Mouse (Mus musculus): ENCODE measurements around the gene Chd1l. TPM values are rescaled to one million over a fixed set of nuclear protein-coding genes. Genes with fewer than 3 reads are reported as not detected.

The Chd1l gene
- polyA plus RNA-seq (2017; shearing (Covaris generic)), result 10 to 100 TPM; 24.9 to 38.2 TPM

DNA sequence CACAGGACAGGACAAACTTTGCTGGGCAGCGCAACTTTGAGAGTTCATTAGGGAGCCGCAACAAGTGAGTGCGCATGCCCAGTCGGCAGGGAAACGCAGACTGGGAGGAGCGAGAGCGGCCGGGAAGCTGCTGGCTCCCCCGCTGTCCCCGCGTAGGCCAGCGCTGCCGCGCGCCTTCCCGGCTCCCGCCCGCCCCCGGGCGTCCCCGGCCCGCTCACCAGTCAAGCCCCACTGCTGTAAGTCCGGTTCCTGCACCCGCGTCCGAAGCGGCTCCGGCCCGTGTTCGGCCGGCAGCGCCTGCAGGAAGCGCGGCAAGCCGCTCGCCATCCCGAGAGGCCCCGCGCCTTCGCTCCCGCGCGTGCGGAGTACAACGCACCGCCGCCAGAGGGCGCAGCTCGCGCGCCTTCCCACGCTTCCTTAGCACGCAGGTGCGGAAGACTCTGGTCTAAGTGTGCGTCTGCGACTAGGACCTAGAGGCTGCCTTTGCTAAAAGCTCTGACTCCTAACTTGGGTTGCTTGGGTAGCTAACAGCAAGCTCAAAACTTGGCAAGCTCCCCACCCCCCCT, at the start of gene Chd1l:
TSS of gene Chd1l (minus strand) at position 359 of the 566 bp plus-strand sequence.
- ATAC-seq, result peak; percentile 91

DNA sequence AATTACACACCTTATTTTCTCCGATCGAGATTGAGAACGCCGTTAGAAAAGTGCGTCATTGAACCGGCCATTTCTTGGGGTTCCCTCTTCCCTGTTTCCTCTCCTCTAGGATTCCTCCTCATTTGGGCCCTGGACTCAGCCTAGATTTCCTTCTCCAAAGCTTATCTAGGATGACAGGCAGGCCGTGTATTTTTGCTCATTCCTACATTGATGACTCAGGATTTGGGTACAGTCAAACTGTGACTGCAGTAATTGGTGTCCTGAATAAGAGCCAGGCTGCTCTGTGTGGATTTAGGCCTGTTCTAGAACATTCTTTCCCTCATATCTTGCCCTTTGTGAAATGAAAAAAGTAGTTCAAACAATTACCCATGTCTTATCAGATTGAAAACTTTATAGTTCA, 49.7 kb upstream of the Chd1l start:
- no peak for ATAC-seq

DNA sequence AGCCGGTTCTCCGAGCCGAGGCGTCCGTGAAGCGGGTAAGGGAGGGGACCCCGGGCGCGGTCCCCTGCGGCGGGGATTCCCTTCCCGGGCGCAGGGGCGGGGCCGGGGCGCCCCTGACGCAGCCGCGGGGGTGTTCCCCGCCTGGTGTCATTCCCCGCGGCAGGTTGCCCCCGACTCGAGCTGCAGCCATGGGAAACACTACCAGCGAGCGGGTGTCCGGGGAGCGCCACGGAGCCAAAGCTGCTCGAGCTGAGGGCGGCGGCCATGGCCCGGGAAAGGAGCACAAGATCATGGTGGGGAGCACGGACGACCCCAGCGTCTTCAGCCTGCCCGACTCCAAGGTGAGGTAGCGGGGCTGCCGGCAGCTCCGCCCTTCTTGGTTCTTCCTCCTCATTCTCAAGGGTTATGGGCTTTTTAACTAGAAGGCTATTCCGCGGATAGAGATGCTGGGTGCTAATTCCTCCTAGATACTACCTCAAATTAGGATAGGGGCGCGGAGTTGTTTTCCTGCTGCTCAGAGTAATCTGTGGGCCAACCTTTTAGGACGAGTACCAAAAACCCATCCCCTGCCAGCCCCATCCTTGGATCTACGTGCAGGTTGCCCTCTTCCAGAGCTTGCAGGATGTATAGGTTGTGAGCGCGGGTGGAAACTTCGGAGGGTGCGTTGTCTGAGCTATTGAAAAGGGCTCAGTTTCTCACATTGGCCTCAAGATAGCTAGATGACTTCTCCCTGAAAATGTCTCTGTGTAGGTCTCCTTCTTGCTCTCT, 48.6 kb upstream of the Chd1l start:
- peak; percentile 66 for ATAC-seq

DNA sequence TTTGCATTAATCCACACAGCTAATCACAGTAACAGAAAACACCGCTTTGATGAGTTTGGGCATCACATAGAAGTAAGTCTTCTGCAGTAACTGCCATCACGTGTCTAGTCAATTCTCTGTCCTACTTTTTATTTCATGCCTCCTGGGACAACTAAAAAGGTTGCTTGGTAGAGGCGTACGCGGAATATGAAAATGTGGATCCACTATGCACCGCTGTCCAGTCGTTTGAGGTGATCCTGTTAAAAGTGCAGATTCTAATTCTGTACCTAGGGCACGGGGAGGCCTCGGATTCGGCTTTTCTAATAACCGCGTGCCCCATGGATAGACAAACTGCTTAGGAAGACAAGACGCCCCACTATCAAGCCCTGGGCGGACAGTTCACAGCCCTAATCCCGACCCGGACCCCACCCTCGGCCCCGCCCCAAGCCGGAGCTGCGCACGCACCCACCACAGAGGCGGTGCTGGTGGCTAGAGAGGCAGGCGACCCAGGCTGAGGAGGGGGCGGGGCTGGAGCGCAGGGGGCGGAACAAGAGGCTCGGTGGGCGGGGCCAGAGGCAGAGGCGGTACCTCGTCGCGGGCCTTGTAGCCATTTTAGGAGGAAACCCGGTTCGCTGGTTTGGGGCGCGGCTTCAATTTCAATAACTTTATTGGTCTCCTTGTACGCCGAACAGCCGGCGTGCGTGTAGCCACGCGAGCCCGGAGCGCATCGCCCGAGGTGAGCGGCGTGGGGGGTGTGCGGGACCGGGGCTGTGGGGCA, 47.8 kb upstream of the Chd1l start, which contains the start of gene Prkab2:
TSS of gene Prkab2 (plus strand) at position 539 of the 757 bp plus-strand sequence.
- peak; percentile 91 for ATAC-seq

- ATAC-seq, result no peak
Measured at GRCm38 (mm10) chr3:97654901-97655300, 44.9 kb upstream of the Chd1l start.

GRCm38 (mm10) chr3:97653781-97654180, 43.8 kb upstream of the Chd1l start:
- ATAC-seq, result no peak

GRCm38 (mm10) chr3:97651604-97652003, 41.6 kb upstream of the Chd1l start:
- no peak for ATAC-seq

DNA sequence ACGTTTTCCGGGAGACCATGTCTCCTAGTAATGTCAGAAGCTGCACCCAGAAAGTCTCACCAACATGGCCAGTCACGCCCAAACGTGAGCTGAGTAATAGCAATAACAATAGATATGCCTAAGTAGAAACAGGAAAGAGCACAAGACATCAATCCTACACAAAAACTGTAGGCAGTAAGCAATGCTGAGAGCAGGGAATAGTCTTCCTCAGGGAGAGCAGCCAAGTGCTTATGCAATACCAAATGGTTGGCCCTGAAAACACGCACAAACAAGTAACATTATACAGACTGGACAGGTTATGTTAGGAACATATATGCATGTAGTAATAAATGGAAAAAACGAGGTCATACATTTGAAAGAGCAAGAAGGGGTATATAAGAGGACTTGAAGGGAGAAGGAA, 39.5 kb upstream of the Chd1l start:
- ATAC-seq, result no peak

DNA sequence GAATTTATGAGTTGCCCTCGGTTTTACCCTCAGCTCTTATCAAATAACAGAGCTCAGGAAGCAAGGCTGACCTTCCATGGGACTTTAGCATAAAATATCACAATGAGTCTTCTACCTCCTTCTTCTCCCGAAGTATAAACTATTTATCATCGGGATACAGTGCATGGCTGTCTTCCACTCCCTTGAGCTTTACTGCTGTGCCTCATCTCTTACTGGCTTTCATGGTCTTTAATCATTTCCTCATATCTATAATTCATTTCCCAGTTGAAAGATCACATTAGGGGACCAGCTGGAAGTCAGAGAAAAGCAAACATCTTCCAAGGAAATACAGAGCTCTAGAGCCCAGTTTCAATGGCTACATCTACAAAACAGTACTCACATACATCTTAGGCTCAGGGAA, 39.0 kb upstream of the Chd1l start:
- ATAC-seq, result no peak

- ATAC-seq, result no peak
Measured at GRCm38 (mm10) chr3:97648518-97648917, 38.5 kb upstream of the Chd1l start.

GRCm38 (mm10) chr3:97642001-97642400, 32.0 kb upstream of the Chd1l start:
- ATAC-seq, result no peak

DNA sequence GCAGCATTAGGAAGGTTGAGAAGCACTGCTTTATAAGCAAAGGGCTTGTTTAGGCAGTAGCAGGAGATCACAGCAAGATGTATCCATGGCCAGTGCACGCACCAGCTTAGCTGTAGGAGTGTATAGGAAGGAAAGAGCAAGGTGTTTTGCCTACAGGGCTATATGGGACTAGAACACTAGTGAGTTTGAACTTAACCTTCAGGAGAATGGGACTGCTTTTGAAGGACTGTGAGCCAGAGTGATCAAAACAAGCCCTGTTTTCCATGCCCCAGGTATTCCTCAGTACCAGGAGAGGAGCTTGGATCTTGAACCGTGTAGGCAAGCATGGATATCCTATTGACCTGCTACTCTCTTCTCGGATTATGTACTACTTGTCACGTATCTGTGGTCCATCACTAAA, 31.4 kb upstream of the Chd1l start:
- ATAC-seq, result no peak

GRCm38 (mm10) chr3:97634288-97634761, 24.3 kb upstream of the Chd1l start:
- no peak for ATAC-seq

DNA sequence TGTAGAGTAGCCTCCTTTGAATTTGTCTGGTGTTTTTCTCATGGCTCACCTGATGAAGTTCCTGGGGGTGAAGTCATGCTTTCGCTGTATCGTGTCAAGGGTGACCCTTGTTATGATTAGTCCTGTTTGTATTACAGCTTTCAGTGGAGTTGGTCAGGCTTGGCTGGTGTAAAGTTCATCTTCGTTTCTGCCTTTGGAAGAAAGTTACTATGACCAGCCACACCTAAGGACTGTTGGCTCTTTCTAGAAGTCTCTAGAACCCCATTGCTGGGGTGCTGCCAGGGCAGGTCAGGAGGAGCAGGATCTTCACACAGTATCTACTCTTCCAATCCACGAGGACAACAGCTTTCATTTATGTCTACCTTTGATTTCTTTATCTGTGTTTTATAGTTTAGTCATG, 23.5 kb upstream of the Chd1l start:
- no peak for ATAC-seq

DNA sequence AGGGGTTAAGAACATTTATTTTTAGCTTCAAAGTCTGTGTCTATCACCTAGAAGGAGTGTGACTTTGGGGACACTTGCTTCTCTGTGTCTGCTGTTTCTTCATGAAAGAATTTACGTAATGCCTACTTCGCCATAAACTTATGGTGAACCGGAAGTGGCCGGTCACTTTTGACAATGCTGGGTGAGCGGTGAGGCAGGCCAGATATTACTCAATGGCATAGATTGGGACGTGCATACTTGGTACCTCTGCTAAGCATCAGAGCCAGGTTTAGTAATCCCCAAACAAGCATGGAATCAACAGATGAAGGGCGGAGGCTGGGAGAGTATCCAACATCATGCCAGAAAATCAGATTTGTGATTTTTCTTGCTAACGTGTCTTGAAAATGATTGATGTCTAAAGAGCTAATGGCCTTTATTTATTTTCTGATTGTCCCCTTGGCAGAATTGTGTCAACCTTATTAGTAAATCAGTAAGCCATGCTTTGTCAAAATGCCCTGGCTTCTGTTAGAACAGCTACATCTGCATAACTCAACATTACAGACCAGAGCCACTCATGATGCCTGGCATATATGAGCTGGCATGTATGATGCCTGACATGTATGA, 21.4 kb upstream of the Chd1l start:
- no peak for ATAC-seq

DNA sequence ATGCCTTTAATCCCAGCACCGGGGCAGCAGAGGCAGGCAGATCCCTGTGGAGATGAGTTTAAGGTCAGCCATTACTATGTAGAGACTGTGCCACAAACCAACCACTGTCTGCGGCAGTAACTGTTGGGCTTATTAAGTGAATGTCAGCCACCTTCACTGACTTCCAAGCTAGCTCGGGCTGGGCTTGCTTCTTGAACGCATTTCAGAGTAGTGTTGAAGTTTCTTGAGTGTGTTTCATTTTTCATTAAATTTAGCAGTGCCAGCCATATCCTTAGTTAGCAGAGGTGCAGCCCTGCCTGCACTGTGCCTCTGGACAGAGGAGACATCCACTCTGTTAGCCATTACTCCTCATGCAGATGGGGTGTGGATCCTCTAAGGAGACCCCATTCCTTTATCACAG, 20.7 kb upstream of the Chd1l start:
- no peak for ATAC-seq

GRCm38 (mm10) chr3:97629941-97630340, 19.9 kb upstream of the Chd1l start:
- ATAC-seq, result no peak

DNA sequence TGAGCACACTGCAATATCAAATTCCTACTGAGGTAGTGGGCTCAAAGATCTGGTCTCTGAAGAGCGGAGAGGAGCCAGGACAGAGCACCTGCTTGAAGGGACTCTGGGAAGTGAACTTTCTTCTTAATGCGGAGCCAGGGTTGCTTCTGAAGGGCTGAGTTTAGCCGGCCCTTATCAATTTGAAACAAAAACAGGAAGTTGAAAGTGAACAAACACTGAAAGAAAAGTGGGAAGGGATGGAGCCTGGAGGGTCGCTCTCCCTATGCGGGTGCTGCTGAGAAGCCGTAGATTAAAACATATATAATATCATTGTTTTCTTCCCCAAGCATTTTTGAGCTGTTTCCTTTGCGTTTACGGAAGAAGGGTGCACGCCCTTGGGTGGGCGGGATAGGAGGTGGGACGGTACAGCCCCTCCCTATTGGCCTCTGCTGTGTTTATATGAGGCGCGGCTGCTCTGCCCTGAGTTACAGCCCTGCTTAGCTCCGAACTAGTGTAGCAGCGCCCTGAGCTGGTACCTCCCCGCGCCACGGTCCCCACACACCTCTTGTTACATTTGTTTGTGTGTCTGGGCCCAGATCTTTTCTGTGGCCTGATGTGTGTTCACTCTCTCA, 18.5 kb upstream of the Chd1l start, which contains the start of gene Fmo5:
TSS of gene Fmo5 (plus strand) at position 414 of the 611 bp plus-strand sequence.
- peak; percentile 100 for ATAC-seq

DNA sequence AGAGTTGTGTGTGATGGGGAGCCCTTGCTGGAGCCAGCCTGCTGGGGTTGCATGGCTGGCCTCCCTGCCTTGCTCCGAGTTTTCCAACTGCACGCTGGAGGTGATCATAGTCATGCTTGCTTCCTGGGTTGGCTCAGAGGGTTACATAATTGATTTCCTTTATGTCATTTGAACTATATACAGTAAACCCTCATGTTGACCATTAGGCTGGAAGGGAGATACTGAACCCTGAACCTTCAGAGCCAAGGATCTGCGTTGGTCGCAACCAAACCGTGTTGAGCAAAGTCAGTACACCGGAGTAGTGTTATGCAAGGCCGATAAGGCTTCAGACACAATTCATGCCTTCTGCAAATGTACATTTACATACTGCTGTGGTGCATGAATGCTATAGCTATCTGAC, 17.9 kb upstream of the Chd1l start:
- ATAC-seq, result no peak

- ATAC-seq, result no peak
Measured at GRCm38 (mm10) chr3:97624611-97625010, 14.6 kb upstream of the Chd1l start.

GRCm38 (mm10) chr3:97620657-97621056, 10.7 kb upstream of the Chd1l start:
- ATAC-seq, result no peak

GRCm38 (mm10) chr3:97617899-97618298, 7.9 kb upstream of the Chd1l start:
- ATAC-seq, result no peak

Measured in CD4-positive, CD25-positive, alpha-beta regulatory T cell, adult 4 months (primary cell).